Mouse (Mus musculus): ENCODE data around the gene Me1.

Gene Me1

DNA sequence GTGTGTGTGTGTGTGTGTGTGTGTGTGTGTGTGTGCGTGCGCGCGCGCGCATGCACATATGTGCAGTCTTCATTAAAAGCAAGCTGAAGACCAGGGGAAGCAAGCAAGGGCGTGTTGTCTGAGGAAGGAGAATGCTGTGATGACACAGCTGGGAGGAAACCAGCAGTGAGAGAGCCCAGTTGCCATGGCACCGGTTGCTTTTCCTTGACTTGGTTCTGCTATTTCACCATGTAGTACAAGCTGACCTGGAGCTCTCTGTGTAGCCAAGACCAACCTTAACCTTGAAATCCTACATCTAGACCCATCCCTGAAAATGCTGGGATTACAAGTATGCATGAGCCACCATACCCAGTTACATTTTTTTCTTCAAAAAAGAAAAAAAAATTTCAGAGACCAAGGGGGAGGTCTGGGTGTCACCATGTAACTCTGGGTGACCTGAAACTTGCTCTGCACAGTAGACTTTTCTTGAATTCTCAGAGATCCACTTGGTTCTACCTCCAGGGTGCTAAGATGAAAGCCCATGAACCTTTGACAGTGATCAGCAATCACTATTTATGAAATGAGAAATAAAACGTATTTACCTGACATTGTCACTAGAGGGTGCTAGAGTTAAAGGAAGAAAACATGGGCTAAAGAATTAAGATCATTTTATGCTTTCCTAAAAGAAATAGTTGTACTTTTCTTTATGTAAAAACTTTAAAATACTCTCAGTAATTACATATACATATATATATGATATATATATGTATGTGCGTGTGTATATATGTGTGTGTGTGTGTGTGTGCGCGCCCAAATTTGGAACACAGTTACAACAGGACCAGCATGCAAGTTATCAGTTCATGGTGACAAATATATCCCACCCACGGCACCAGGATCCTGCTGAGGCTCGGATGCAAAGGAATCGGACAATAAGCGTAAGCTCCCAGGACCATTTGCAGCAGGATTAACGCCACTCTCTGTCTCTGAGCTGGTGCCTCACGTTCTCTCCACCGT lies 102.8 kb downstream of the Me1 start:
- DNase-seq: peak; percentile 30

DNA sequence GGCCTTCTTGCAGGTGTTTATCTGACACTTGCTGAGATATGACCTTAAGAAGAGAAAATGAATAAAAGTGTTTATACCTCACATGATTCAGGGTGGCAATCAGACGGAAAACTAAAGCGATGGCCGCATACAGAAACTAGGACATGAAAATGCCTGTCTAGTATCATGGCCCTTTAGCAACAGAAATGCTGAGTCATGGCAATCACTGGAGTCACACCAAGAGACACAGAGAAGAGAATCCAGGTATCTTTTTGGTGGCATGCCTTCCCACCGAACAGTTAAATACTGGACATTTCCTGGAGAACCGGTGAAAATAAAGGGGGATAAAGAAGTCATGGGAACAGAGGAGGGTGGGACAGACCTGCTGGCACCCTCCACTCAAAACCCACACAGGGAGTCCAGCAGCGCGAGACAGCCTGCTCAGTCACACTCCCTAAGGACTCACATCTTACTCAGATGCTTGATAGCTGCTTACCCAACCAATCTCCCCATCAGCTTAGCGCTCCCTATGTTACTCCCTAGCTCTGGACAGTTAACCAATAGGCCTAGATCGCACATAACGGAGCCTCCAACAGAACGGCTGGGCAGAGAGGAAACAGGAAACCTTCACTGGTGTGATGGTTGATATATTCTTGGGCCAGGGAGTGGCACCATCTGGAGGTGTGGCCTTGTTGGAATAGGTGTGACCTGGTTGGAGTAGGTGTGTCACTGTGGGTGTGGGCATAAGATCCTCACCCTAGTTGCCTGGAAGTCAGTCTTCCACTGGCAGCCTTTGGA lies 108.5 kb downstream of the Me1 start:
- DNase-seq: no peak

DNA sequence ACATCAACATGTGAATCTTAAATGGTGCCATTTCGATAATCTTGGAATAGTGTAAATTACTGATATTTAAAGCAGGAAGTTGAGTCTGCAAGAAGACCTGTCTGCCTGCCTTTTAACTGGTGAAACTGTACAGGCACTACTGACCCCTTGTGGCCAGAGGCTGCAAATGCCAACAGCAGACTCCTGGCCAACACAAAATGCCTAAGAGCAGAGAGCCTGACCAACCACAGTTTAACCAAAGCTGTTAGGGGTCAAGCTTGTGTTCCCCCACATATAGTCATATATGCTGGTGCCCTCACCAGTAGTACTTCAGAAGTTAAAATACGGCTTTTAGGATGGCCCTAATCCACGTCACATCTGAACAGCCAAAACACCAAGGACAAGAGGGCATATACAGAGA lies 112.0 kb downstream of the Me1 start:
- DNase-seq: peak; percentile 67

DNA sequence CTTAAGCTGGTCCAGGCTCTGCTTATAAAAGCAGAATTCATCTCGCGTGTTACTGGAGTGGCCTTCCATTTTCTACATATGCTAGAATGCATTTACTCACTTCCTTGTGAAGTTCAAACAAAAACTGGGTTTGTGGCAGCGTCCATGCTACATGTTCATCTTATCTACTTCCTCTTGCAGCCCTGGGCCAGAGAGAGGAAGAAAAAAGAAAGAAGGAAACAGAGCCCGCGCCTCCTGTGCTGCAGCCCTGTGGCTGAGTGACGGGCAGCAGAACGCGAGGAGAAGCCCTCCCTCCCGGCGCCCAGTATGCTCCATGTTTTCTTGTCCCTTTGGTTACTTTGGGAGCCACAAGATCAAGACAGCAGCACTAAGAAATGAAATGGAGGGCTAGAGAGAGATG lies 116.1 kb downstream of the Me1 start:
- DNase-seq: no peak

DNA sequence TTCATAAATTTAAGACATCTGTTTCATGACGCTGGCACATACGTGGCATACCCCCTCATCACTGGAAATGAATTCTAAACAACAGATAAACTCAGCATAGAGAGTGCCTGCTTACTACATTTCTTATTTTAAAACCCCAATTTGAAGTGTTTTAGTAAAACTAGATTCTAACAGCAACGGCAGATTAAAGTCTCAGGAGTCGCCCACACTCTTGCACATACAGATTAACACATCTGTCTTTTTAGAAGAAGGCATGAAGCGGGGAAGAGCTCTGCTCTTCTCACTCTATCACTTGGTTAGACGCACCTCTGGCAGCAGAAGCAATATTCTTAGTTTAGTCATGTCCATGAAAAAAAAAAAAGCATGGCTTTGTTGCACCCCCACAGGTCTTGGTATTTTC lies 120.6 kb downstream of the Me1 start:
- DNase-seq: no peak

DNA sequence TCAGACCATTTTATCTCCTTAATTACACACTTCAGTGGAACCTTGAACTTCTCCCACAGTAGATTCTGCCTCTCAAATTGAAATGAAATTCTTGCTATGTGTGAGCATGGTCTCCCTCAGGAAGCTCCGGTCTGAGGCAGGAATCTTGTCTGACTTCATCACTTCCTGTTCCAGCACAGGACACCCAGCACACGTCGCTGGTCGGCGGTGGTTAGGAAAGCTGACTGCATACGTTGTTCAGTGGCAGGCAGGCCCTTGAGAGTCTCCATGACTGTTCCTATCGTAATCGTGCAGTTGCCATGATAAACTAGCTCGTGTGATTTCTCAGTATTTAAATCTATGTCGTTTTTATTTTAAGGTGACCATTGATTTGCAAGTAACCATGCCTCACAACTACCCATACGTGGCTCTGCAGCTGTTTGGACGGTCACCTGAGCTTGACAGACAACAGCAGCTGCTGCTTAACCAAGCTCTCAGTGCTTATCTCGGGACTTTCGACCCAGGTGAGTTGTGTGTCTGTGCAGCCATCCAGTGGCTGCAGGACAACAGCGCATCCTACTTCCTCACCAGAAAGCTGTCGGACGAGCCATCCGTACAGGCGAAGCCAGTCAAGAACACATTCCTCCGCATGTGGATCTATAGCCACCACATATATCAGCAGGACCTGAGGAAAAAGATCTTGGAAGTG lies 122.0 kb downstream of the Me1 start:
- no peak for DNase-seq

DNA sequence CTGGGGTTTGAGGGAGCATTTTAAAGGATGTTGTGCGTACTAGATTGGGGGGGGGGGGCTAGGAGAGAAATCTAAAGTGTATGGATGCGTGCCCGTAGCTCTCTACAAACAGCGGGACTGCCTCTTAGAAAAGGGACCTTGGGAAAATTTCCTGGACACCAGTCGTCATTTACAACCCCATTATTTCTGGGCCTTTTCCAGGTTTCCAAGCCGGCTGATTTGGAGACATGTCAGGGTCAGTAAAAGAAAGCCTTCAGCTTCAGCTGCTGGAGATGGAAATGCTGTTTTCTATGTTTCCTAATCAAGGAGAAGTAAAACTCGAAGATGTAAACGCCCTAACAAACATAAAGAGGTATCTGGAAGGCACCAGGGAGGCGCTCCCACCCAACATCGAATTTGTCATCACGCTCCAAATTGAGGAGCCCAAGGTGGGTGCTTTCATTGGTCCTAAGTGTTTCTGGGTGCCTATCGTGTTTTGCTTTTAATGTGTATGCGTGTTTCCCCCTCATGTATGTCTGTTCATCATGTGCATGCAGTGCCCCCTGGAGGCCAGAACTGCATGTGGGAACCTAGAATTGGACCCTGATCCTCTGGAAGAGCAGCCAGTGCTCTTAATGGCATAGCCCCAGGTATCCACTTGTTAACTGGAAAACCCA lies 123.0 kb downstream of the Me1 start:
- peak; percentile 88 for DNase-seq

DNA sequence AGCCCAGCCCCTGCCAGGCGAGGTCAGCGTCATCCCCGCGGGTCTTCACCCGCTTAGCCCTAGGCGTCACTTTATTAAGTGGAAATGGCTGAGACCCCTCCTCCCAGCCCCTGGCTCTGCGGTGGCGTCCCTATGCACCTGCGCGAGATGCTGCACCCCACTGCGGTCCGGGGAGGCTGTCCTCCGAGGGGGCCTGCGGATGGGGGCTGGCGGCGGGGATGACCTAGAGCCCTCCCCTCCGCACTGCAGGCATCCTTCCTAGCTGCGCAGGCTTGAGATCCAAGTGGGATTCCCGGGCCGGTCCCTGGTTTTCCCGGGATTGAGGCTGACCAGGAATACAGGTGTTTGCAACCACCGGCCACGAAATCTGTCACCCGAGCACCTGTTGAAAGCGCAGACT lies 123.6 kb downstream of the Me1 start:
- DNase-seq: no peak

DNA sequence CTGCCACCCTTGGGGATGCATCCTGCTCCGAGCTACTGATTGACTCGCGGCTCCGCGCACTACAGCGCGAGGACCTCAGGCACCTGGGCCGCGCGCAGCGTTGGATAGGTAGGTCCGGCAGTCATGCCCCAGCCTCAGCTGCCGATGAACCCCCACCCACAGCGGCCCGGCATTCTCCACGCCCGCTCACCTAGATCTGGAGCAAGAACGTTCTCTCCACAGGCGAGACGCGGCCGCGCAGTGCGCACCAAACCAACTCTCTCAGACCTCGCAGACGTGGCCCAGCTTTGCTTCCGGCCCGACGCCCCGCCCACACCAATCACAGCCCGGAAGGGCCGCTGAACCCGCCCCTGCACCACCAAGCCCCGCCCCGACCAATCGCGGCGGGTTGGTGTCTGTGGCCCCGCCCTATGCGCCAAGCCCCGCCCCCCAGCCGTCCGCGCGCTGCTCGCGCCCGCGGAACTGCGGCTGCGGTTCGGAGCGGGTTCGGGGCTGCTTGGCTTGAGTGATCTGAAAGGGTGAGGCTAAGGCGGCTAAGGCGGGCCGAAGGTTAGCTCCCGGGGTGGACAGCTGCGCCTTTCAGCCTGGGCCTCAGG lies 124.1 kb downstream of the Me1 start, which contains the start of the genes Pgm3 and Rwdd2a:
TSS of gene Pgm3 (minus strand) at position 303 of the 596 bp plus-strand sequence.
TSS of gene Rwdd2a (plus strand) at position 452 of the 596 bp plus-strand sequence.
- peak; percentile 98 for DNase-seq

DNA sequence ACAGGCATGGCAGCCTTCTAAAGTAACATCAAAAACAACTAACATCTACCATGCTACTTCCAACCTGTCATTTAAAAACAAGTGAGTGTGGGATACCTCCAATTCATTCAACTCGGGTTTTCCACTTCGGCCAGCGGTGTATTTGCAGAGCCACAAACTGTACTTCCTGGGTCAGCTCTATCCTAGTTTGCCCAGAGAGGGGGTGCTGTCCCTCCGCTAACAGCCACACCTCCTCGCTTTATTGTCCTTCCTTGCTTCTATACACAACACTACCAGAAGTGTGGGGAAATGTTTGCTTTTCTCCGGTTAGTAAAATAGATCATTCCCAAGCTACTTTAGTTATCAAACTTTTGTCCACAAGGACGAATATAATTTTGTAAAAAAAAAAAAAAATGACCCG lies 124.8 kb downstream of the Me1 start:
- DNase-seq: no peak

DNA sequence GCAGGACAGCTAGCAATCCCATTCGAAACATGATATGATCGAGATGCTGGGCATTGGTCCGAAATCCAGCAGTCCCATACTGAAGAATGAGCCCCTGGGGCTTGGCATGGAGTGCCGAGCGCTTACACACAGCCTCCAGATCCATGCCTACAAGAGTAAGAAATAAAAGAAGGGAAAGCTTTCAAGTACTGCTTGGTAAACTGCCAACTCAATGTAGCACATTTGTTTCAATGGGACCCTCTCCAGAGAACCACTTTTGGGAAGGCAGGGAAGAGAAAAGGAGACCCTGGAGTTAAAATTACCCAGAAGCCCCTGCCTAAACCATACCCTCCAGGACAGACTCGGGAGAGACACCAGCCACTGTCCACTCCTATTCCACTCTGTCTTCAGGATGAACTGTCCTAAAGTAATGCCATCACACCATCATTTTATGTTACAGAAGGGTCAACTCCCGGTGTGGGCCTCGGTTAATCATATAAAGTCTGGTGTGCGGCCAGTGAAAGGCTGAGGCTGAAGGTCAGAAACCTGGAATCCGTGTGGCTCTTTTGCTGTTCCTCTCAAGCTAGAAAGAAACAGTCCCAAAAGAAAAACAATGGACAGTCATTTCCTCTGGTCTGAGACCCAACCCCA lies 125.4 kb downstream of the Me1 start:
- no peak for DNase-seq

DNA sequence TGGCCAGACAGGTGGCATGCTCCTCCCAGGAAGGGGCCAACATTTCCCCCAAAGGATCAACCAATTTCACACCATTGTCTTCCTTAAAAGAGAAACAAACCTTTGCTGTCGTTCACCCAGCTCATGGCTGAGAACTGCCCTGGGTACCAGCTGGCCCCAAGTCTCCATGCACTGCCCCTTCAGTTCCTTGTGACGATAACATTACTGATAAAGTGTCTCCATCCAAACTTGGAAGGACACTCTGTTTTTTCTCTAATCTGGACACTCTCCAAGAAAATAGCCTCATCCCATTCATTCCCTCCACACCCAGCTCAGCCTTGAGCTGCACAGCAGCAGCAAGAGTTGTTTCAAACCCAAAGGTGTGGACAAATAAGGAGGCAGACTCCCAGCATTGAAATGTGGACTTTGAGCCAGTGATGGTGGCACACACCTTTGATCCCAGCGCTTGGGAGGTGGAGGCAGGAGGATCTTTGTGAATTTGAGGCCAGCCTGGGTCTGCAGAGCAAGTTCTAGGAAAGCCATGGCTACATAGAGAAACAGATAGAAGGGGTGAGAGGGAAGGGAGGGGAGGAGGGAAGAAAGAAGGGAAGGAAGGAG lies 126.3 kb downstream of the Me1 start:
- DNase-seq: no peak

DNA sequence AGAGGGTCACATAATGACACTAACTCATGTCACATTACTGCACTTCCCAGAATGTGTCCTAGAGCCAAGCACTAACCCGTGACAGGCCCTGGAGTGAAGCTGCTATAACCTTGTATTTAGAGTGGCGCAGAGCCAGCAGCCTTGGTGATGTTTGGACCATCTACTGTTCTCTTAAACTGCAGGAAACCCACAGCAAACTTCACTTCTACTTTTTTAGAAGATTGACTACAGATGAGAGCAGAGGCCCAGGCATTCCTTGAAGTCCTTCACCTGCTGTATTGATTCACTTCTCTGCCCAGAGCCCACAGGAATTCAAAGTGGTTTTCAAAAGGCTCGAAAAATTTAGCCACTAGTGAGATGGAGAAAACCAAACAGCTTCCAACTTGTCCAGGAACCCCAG lies 135.2 kb downstream of the Me1 start:
- DNase-seq: no peak

DNA sequence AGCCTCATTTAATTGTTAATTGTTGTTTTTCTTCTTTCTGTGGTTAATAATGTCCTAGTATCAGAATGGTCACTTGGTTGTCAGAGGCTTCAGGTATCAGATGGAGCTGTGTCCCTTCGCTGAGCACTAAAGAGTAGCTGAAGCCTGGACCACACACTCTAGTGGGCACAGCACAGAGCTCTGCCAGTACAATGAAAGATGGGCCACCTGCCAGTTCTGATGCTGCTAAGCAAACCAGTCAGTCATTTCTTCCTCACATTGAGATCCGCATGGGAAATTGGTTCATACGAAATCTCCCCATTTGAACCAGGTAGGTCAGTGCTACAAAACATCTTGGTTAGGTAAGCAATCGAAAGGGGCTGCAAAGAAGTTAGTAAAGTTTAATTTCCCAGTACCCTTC lies 141.1 kb downstream of the Me1 start:
- no peak for DNase-seq

DNA sequence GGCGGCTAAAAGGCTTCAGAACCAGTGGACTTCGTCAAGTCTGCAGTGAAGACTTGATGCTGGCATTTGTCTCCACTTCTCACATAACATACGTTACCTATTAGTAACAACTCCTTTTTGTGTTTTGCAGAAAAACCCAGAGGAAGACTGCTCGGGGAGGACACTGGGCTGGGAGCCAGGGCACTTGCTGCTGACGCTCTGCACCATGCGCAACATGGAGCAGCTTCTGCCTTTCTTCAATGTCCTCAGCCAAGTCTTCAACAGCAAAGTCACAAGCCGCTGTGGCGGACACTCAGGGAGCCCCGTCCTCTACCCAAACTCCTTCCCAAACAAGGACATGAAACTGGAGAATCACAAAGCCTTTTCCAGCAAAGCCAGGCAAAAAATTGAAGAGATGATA lies 141.9 kb downstream of the Me1 start:
- DNase-seq: no peak

DNA sequence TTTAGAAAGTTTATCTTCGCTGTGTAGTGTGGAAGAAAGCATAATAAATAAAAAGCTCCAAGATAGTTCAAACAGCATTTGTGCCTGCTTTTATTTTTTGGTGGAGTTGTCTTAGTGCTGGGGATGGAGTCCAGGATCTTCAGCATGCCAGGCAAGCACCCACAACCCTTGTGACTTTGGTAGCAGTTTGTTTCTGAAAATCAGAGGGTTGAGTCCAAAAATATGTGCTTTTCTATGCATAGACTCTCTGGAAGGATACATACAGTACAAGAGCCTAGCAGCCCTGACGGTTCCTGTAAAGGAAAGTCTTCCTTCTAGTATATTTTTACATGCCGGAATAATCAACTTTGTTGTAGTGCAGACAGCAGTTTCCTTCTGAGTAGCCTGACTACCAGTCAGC lies 145.0 kb downstream of the Me1 start:
- DNase-seq: no peak

DNA sequence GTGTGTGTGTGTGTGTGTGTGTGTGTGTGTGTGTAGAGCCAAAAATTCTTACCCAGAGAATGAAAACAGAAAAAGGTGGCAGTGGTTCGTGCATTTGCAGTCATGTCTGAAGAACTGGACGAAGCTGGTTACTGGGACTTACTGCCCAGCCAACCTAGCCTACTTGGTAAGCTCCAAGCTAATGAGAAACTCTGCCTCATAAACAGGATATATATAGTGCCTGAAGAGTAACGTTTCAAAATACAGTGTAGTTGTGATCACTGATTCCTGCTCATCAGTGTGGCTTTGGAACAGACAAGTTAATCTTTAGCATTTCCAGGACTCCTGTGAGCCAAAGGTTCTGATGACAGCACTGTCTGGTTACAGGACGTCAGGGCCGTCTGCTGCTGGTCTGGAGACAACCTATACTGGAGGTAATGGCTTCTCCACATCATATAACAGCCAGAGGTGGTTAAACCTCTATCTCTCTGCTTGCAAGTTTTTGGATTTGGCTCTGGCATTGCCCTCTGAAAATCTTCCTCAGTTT lies 146.1 kb downstream of the Me1 start:
- DNase-seq: no peak

DNA sequence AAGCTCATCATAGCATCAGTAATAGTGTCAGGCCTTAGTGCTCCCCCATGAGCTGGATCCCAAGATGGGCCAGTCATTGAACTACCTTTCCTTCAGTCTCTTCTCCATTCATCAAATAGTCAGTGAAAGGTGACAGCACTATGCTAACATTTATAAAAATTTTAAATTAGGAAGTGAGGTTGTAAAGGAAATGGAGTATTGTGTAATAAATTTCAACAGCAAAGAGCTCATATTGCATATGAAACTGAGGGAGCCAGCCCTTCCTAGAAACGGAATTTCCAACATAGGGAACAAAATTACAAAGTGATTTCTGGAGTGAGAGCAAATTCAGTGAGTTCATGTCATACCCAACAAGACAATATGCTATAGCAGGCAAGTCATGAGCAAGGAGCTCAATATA lies 151.2 kb downstream of the Me1 start:
- no peak for DNase-seq

DNA sequence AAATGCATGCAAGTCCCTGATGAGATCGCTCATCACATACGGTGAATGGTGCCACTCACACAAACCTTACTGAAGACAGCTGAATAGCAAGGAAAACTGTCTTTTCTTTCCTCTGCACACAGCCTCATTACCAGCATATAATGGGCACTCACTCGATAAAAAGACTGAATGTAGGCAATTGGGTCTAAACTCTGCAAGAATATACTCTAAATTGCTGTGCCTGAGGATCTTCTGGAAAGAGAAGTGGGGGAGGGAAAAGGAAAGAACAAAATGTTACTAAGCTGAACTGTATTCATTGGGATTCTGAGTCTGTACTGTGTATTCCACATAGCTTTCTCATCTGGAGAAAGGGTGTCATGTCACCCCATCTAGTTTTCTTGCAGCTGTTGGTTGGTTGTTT lies 152.3 kb downstream of the Me1 start:
- DNase-seq: no peak

DNA sequence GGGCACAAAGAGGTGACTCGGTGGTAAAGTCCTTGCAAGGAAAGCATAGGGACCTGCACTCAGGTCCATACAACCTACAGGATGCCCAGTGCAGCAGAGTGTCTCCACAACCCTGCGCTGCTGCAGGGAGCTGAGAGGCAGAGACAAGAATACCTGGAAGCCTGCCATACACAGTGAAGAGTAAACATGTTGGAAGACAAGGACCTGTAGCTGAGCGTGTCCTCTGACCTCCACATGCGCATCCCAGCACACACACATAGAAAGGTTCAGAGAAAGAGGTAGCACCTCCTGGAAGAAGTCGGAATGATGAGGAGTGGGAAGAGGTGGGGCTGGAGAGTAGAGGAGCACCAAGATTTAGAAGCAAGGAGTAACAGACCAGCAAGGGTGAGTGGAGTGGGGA lies 161.7 kb downstream of the Me1 start:
- DNase-seq: no peak

Data from right cerebral cortex, postnatal 4 days (tissue).